ENCODE assay signal across 8 mouse cellular contexts in the genomic region with DNA sequence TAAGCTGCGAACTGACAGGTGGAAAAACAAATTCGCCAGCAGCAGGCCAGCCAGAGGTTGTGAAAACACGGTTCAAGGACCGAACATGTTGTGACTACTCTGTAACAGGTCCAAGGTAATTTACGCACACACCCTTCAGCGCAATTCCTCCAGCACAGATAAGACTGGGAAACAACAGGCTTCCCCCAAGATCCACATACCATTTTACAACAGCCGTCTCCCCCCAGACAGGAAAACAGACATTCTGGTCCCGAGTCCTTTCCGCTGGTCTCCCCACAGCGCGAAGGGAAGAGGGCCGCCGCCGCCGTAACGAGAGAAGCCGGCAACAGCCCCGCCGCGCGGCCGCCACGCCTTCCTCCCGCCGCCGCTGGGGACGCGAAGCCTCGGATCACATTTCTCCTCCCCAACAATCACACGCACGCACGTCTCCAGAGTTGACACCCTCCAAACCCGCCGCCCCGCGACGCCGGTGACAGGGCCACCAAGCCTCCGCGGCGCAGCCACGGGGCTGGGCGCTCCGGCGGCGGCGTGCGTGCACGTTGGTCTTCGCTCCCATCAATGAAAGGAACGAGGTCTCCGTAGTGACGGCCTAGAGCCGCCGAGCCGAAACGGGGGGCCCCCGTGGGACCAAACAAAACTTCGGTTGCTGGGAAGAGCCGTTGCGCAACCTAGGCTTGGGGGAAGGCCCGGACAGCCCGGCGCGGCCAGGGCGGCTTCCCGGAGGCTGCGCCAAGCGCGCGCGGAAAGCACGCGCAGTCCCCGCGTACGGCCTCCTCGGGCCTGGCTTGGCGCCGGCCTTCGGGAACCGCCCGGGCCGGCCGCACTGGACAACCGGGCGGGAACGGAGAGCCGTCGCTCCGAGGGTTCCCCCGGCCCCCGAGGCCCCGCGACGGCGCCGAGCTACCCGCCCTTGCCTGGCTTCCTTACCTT. TPM values are rescaled to one million over a fixed set of nuclear protein-coding genes. Genes with fewer than 3 reads are reported as not detected.
DNase-seq lines count a peak whose midpoint lies in the region; ATAC-seq and TF ChIP-seq lines count a peak whose summit lies in the region.

No protein-coding gene starts in this region.

- under 1% methylated on average over 95 of the region's 99 CpGs for WGBS in hindbrain, postnatal 0 days
- WGBS in macrophage (ENCODE audit: missing documents): under 1% methylated on average over 72 of the region's 99 CpGs

- no peaks in the 10 kb centered on the region; the same call in none of the 2 replicates for H3K4me1 ChIP-seq in hindbrain, postnatal 0 days (ENCODE audit: insufficient read depth, low read length)

- no peak for TF ChIP-seq CTCF in hindbrain, postnatal 0 days (IDR thresholded peaks at IDR 0.05; ENCODE audit: low read depth)
- TF ChIP-seq CTCF in left cerebral cortex, adult 2 months (IDR thresholded peaks at IDR 0.05): peak; percentile 47

- peaks cover 47% of the 10 kb centered on the region for H3K79me2 ChIP-seq in macrophage (ENCODE audit: inconsistent target)

- DNase-seq in gastrocnemius, adult 18-20 months (ENCODE audit: low spot score): peak; percentile 91
- DNase-seq in hindbrain, postnatal 0 days (ENCODE audit: low spot score): peak; percentile 88
- peak; percentile 85 for DNase-seq in left cerebral cortex, adult 2 months (ENCODE audit: extremely low spot score in 1 of 2, low spot score in 2 of 2)
- DNase-seq in right cerebral cortex, adult 2 months (ENCODE audit: low spot score in 2 of 2): peak; percentile 81 to 84
- peak; percentile 32 for DNase-seq in urinary bladder, postnatal 10 days (ENCODE audit: low spot score)

- H3K9me3 ChIP-seq in hindbrain, postnatal 0 days (ENCODE audit: low read length): no peaks in the 10 kb centered on the region

- peak overlapping the region; percentile 99 for H3K9ac ChIP-seq in hindbrain, postnatal 0 days (replicated peaks; ENCODE audit: low read length)

- H3K4me2 ChIP-seq in hindbrain, postnatal 0 days (ENCODE audit: low read depth, low read length): peak overlapping the region; percentile 76

- peak; percentile 75 for ATAC-seq in activated CD4-positive, CD25-positive, alpha-beta regulatory T cell, adult 4 months
- peak; percentile 58 for ATAC-seq in common myeloid progenitor, adult 5-6 weeks (replicated peaks; ENCODE audit: low read depth, poor library complexity, severe bottlenecking)
- peak; percentile 82 for ATAC-seq in hindbrain, postnatal 0 days

- no peaks in the 10 kb centered on the region for H3K36me3 ChIP-seq in hindbrain, postnatal 0 days (ENCODE audit: insufficient read depth, low read length)
- H3K36me3 ChIP-seq in macrophage (ENCODE audit: inconsistent target): no peaks in the 10 kb centered on the region

- peak overlapping the region; percentile 100 for H3K27ac ChIP-seq in hindbrain, postnatal 0 days
- H3K27ac ChIP-seq in left cerebral cortex, adult 2 months: peak overlapping the region; percentile 100
- peak overlapping the region; percentile 41 for H3K27ac ChIP-seq in macrophage

- intact Hi-C loops in left cerebral cortex, adult 2 months (cut with DNase I): loop anchor here (5.0 to 10.0 kb wide), 2 partner anchors 36 to 158 kb away; no protein-coding TSS in a partner anchor

- no peaks in the 10 kb centered on the region for H3K27me3 ChIP-seq in hindbrain, postnatal 0 days (ENCODE audit: insufficient read depth, low read length)

- peak overlapping the region; percentile 86 for H3K4me3 ChIP-seq in hindbrain, postnatal 0 days (ENCODE audit: low read length)
- peak overlapping the region; percentile 91 for H3K4me3 ChIP-seq in left cerebral cortex, adult 2 months
- H3K4me3 ChIP-seq in macrophage (ENCODE audit: inconsistent target): peak overlapping the region; percentile 62

RNA-seq across cellular contexts. Expression of a gene that starts 1.0 kb away (rescaled TPM):
- polyA plus RNA-seq in activated CD4-positive, CD25-positive, alpha-beta regulatory T cell, adult 4 months (2017; shearing (Covaris generic)): 10 to 100 TPM; 11.1 to 12.5 TPM
- 31.3 and 35.2 TPM in 2 replicates for total RNA-seq in common myeloid progenitor, adult 5-6 weeks (2017)
- total RNA-seq in gastrocnemius, adult 18-20 months (2021): 100 to 1,000 TPM; 241 to 253 TPM
- 42.4 and 58.0 TPM in 2 replicates for total RNA-seq in hindbrain, postnatal 0 days (2014; rRNA removed)
- 5.6 and 6.6 TPM in 2 replicates for polyA plus RNA-seq in hindbrain, postnatal 0 days (2015; fragmentation: Nextera tagmentation; extraction: Ambion mirVana)
- total RNA-seq in left cerebral cortex, adult 2 months (2021): 100 to 1,000 TPM in 1 of 2 experiments, 10 to 100 TPM in 1; 95.6 to 101 TPM
- 10 to 100 TPM; 32.7 to 96.7 (median 43.2) TPM for total RNA-seq in macrophage (2018; cell fraction: chromatin; rRNA removed)
- total RNA-seq in macrophage (2018; cell fraction: cytosol; rRNA removed): 10 to 100 TPM; 46.0 to 99.7 (median 58.2) TPM
- total RNA-seq in macrophage (2018; cell fraction: nucleus; rRNA removed): 100 to 1,000 TPM in 1 of 26 experiments, 10 to 100 TPM in 25; 53.2 to 111 (median 66.6) TPM
- 25.7 to 41.6 TPM (median 34.0 TPM) in 3 replicates for polyA plus RNA-seq in macrophage (2018)

Comparison
In these comparisons a context has a peak if more than half of its experiments do, and no peak if none do; other contexts are left out.
1. Peak in every context shown above with its lines: DNase-seq, ATAC-seq, H3K4me3 ChIP-seq and H3K27ac ChIP-seq.
2. DNase-seq: peak in every context shown above with its lines; median percentile 91 in gastrocnemius, adult 18-20 months; 88 in hindbrain, postnatal 0 days; 85 in left cerebral cortex, adult 2 months; 82 in right cerebral cortex, adult 2 months; 32 in urinary bladder, postnatal 10 days.
3. H3K27ac ChIP-seq: peak in every context shown above with its lines; median percentile 100 in hindbrain, postnatal 0 days; 100 in left cerebral cortex, adult 2 months; 41 in macrophage.